Mouse (Mus musculus) T-cell, adult 66 days (primary cell): Measurements from ENCODE around the gene Zxdc. TPM values are rescaled to one million over a fixed set of nuclear protein-coding genes. Genes with fewer than 3 reads are reported as not detected.

Source experiments
- total RNA-seq, 2 experiments: library from RNA; stranded (reverse); gene quantifications; 3 replicates in 1 of 2; 4 replicates in 1 of 2; pipeline ENCODE4 v1.2.4; 2023

Zxdc gene
- 10 to 100 TPM; 37.9 to 40.0 TPM for total RNA-seq

GRCm38 (mm10) chr6:90368976-90369724 is at the start of gene Zxdc:
Gene Zxdc, plus strand, starts transcription at chr6:90369492.

GRCm38 (mm10) chr6:90324991-90325390 is 44.3 kb upstream of the Zxdc start, which contains the start of gene Chst13:
Gene Chst13, minus strand, starts transcription at chr6:90325185.

DNA sequence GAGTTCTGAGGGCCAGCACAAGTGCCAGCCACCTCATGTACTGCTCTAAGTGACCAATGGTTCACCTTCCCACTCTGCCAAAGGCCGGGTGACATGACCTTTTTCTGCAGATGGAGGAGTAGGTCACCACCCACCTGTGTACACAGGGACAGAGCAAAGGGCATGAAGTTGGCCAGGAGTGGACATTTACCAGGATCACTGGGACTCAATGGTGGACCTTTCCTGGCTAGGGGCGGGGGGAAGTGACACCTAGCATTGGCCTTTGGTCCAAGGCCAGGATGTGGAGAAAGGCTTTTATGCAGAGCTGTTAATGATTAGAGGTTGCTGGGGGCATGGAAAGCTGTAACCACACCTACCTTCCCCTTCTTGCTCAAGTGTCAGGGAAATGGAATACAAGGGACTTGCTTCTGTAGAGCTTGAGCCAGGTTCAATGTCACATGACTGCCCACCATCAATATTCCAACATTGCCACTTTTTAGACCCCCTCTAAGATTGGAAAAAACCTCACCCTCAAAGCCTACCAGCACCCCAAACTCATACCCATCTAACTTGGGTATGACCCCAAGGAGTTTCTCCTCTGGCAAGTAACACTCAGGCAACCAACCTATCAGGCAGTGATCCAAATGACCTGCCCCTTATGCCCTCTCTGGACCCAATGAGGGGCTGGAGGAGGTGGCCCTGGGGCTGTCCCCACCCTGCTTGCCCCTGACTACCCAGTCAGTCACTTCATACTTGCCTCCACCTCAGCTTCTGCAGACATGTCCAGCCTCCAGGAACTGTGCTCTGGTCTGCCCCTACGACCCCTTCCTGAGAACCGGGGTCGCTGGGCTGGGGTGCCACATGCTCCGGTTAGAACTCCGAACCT is 36.5 kb upstream of the Zxdc start, which contains the start of gene Uroc1:
Gene Uroc1, plus strand, starts transcription at position 724 of the 865 bp plus-strand sequence.

DNA sequence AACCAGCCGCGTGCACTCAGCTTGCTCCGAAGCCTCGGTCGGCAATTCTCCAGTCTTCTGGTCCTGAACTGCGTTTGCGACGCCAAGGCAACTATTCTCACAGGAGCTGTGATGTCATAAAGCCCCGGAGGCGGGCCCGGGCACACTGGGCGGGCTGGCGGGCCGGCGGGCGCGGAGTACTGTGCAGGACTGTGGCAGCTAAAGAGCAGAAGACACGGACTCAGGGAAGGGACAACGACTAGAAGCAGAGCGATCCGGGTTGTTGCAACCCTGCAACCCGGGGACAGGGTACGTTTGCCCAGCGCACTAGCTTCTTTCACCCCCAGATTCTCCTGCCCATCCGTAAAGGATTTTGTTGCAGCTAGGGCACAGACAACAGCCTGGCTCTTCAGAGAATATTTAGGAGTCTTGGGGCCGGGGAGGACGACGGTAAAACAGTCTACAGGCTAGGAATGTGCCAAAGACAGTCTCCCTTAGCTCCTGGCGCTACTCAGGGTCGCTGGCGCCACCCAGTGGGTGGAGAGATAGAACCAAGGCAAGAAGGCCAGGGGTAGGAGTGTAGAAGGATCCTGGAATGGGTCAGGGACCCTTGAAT is 59.2 kb downstream of the Zxdc start, which contains the start of gene Cfap100:
Gene Cfap100, minus strand, starts transcription at position 418 of the 595 bp plus-strand sequence.

Other genes with a start within 250 kb of the Zxdc start
- gene Vmn1r51, start 246.9 kb upstream of the Zxdc start, total RNA-seq = not detected
- not detected for gene Vmn1r52, start 194.7 kb upstream of the Zxdc start, total RNA-seq
- not detected for gene V1ra8, start 166.7 kb upstream of the Zxdc start, total RNA-seq
- not detected for gene Vmn1r53, start 145.1 kb upstream of the Zxdc start, total RNA-seq
- gene Vmn1r54, start 123.2 kb upstream of the Zxdc start, total RNA-seq = not detected
- not detected for gene BC048671, start 68.3 kb upstream of the Zxdc start, total RNA-seq
- gene Chst13, start 44.3 kb upstream of the Zxdc start, total RNA-seq = not detected
- not detected for gene Uroc1, start 36.2 kb upstream of the Zxdc start, total RNA-seq
- not detected for gene Cfap100, start 59.3 kb downstream of the Zxdc start, total RNA-seq
- not detected for gene Klf15, start 93.1 kb downstream of the Zxdc start, total RNA-seq
- 1 to 10 TPM in 1 of 2 experiments, under 1 TPM in 1; 0.71 to 1.2 TPM for gene Aldh1l1, start 116.9 kb downstream of the Zxdc start, total RNA-seq
- 10 to 100 TPM; 21.9 to 22.8 TPM for gene Slc41a3, start 235.2 kb downstream of the Zxdc start, total RNA-seq